Mouse (Mus musculus) olfactory bulb, adult 2 months (tissue): ENCODE measurements around the gene Eif4e3.

Experiments used
- CTCF ChIP-seq: fragments of 200-500 bp; IDR thresholded peaks from 2 replicates; pipeline ENCODE4 v1.5.1; 2012; ENCODE audit warnings: low read depth, mild to moderate bottlenecking, low read length, moderate library complexity; ENCODE audit not compliant: insufficient read depth
- POLR2A ChIP-seq: fragments of 200-500 bp; IDR thresholded peaks from 2 replicates; pipeline ENCODE4 v1.6.1; 2012; ENCODE audit warnings: mild to moderate bottlenecking, low read depth, low read length, moderate library complexity; ENCODE audit not compliant: insufficient read depth

DNA sequence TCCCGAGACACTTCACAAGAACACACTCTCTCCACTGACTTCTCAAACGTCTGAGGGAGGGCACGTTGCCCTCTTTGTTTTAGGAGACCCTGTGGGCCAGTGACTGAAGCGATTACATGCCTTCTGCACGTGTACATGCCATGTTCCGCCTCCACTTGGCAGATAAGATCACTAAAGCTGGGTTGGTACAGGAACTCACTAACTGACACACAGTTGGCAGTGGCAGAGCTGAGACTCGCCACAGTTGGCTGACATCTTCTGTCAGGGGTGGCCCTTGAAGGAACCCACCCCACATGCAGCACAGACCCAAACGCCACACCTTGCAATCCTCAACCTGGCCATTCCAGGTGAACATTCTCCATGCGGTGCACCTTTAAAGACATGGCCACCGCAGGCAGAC is 8.0 kb downstream of the Eif4e3 start:
- TF ChIP-seq CTCF (no peak), POLR2A (no peak)
